Comparison of ENCODE assay signal across 8 mouse cellular contexts in genomic region chr13:114923331-114923730, GRCm38 (mm10). TPM values are rescaled to one million over a fixed set of nuclear protein-coding genes. Genes with fewer than 3 reads are reported as not detected.
A peak's percentile ranks its signal among the peaks of the same experiment; 100 is the strongest.
DNase-seq lines count a peak whose midpoint lies in the region; ATAC-seq lines count a peak whose summit lies in the region.

No protein-coding gene starts in this region.

- DNase-seq in heart, postnatal 25 days (ENCODE audit: low spot score) = no peak
- DNase-seq in embryo, embryonic 9.5 days (ENCODE audit: extremely low spot score) = peak; percentile 29
- peak; percentile 12 for DNase-seq in kidney, adult 11 months
- DNase-seq in thymus, postnatal 0 days (ENCODE audit: low spot score) = no peak
- no peak for DNase-seq in urinary bladder, postnatal 36 days (ENCODE audit: low spot score in 2 of 2)

- no peak overlapping the region for H3K9ac ChIP-seq in heart, embryonic 13.5 days
- H3K9ac ChIP-seq in midbrain, embryonic 12.5 days (replicated peaks) = no peak overlapping the region

- H3K27me3 ChIP-seq in heart, embryonic 13.5 days (replicated peaks) = no peaks in the 10 kb centered on the region
- peaks cover 43% of the 10 kb centered on the region for H3K27me3 ChIP-seq in midbrain, embryonic 12.5 days

- intact Hi-C loops in heart, postnatal 25 days (cut with DNase I) = no loop called here

- no peak overlapping the region for H3K4me3 ChIP-seq in heart, embryonic 13.5 days
- no peak overlapping the region for H3K4me3 ChIP-seq in midbrain, embryonic 12.5 days

- WGBS in heart, embryonic 13.5 days = 40% methylated on average over 9 of the region's 9 CpGs
- WGBS in midbrain, embryonic 12.5 days = 10% methylated on average over 9 of the region's 9 CpGs

- no peak for ATAC-seq in heart, embryonic 13.5 days (ENCODE audit: extremely low read depth, insufficient number of reproducible peaks, low FRiP score, low TSS enrichment)
- peak; percentile 97 for ATAC-seq in midbrain, embryonic 12.5 days (ENCODE audit: low FRiP score, low read depth)
- no peak for ATAC-seq in monocyte, adult 5-6 weeks (replicated peaks; ENCODE audit: insufficient number of reproducible peaks, low FRiP score, low TSS enrichment, poor library complexity, severe bottlenecking)

- peaks cover 3% of the 10 kb centered on the region; the same call in 1 of the 2 replicates for H3K36me3 ChIP-seq in heart, embryonic 13.5 days
- no peaks in the 10 kb centered on the region for H3K36me3 ChIP-seq in midbrain, embryonic 12.5 days

- H3K4me2 ChIP-seq in heart, embryonic 13.5 days = peak overlapping the region; percentile 38
- H3K4me2 ChIP-seq in midbrain, embryonic 12.5 days (replicated peaks) = peak overlapping the region; percentile 25

- peaks cover 5% of the 10 kb centered on the region; the same call in 1 of the 2 replicates for H3K9me3 ChIP-seq in heart, embryonic 13.5 days
- no peaks in the 10 kb centered on the region for H3K9me3 ChIP-seq in midbrain, embryonic 12.5 days

- H3K4me1 ChIP-seq in heart, embryonic 13.5 days = peaks cover 14% of the 10 kb centered on the region
- peaks cover 16% of the 10 kb centered on the region for H3K4me1 ChIP-seq in midbrain, embryonic 12.5 days

- peak overlapping the region; percentile 20; the same call in 1 of the 2 replicates for H3K27ac ChIP-seq in heart, embryonic 13.5 days (replicated peaks)
- peak overlapping the region; percentile 50 for H3K27ac ChIP-seq in midbrain, embryonic 12.5 days (replicated peaks)

RNA-seq across cellular contexts. Expression of gene Itga2, which starts 8.6 kb away (rescaled TPM):
- polyA plus RNA-seq in heart, embryonic 13.5 days (2015; fragmentation: Nextera tagmentation; extraction: Ambion mirVana) = 2.4 TPM in 2 replicates
- total RNA-seq in heart, postnatal 25 days (2021) = under 1 TPM; 0.78 to 0.81 TPM
- polyA plus RNA-seq in midbrain, embryonic 12.5 days (2016; fragmentation: Nextera tagmentation; extraction: Ambion mirVana) = 1.8 and 2.2 TPM in 2 replicates
- total RNA-seq in monocyte, adult 5-6 weeks (2017) = 29.4 to 103 TPM (median 30.9 TPM) in 3 replicates
- 0.54 and 1.4 TPM in 2 replicates for polyA plus RNA-seq in thymus, postnatal 0 days (2015; fragmentation: Nextera tagmentation; extraction: Ambion mirVana)

Comparison
In these comparisons a context has a peak if more than half of its experiments do, and no peak if none do; other contexts are left out.
1. DNase-seq: peak in embryo, embryonic 9.5 days (single experiment) and kidney, adult 11 months (single experiment); none in heart, postnatal 25 days (single experiment), thymus, postnatal 0 days (single experiment) and urinary bladder, postnatal 36 days (0 of 2).